Comparison of ENCODE assay signal across 9 mouse cellular contexts in the genomic region with DNA sequence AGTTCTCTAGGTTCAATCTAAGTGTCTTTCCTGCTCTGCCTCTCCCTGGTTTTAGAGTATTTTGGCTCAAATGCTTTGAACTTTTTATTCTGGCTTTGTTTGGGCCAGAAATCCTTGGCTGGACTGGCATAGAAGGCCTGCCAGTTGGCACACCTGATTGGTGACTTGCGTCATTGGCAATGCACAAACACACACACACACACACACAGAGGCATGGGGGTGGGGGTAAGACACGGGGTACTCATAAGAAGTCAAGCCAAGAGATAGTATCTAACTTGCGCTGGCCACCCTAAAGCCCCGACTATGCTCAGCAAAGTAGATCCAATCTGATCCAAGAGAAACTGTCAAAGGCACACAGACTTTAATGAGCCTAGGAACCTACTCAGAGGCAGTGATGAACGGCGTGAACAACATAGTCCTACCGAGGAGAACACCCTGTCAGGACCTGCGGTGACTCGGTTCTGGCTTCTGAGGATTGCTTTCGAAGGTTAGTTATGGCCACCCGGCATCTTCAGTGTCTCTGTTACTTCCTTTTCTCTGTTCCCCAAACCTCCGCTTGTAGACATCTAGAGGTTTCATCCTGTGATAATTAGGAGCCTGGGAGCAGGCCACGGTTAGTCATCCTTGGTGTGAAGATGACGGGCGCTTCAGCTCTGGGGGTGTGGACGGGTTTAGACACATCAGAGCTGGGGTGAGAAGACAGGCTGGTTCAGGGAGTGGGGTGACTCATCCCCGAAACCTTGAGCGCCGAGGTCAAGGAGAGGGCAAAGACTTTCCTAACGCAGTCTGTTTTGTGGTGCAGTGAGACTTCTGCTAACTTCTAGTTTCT.
DNase-seq lines count a peak whose midpoint lies in the region; ATAC-seq lines count a peak whose summit lies in the region.
"Had no signal": no experiment of that assay in that cellular context is flagged by ENCODE, and none has a peak within 500 bp of the region (broad histone marks: within the 10 kb centered on the region; RNA-seq: fewer than 3 reads in every experiment).

No protein-coding gene starts in this region.

- H3K27ac ChIP-seq in forebrain, embryonic 11.5 days (ENCODE audit: low read depth, low read length) = no peak overlapping the region
- no peak overlapping the region for H3K27ac ChIP-seq in forebrain, embryonic 10.5 days
- H3K27ac ChIP-seq: lung, embryonic 15.5 days had no signal

- no peak overlapping the region for H3K4me3 ChIP-seq in forebrain, embryonic 11.5 days (ENCODE audit: low read depth, low read length)
- no peak overlapping the region for H3K4me3 ChIP-seq in forebrain, embryonic 10.5 days
- H3K4me3 ChIP-seq: lung, embryonic 15.5 days had no signal

- H3K4me1 ChIP-seq in forebrain, embryonic 11.5 days (replicated peaks; ENCODE audit: control insufficient read depth, insufficient read depth, low read length) = no peaks in the 10 kb centered on the region
- peaks cover 6% of the 10 kb centered on the region for H3K4me1 ChIP-seq in forebrain, embryonic 10.5 days

- H3K9me3 ChIP-seq in forebrain, embryonic 11.5 days (ENCODE audit: control insufficient read depth, low read length) = no peaks in the 10 kb centered on the region
- no peaks in the 10 kb centered on the region for H3K9me3 ChIP-seq in forebrain, embryonic 10.5 days
- H3K9me3 ChIP-seq: lung, embryonic 15.5 days had no signal

- ATAC-seq in forebrain, embryonic 11.5 days (replicated peaks; ENCODE audit: low FRiP score) = no peak

- no peak overlapping the region for H3K4me2 ChIP-seq in forebrain, embryonic 11.5 days (ENCODE audit: low read depth, low read length, severe bottlenecking)
- H3K4me2 ChIP-seq: lung, embryonic 15.5 days had no signal

- DNase-seq in forebrain, embryonic 11.5 days (ENCODE audit: low spot score) = peak; percentile 32
- DNase-seq in forebrain, embryonic 10.5 days (ENCODE audit: extremely low spot score, low spot score) = no peak
- DNase-seq in ovary, adult 18-20 months (ENCODE audit: low spot score) = peak; percentile 40
- no peak for DNase-seq in ovary, postnatal 10 days (ENCODE audit: low spot score)
- DNase-seq in cerebellum, postnatal 10 days = peak; percentile 89 to 90
- DNase-seq in right cerebral cortex, postnatal 10 days (ENCODE audit: low spot score in 2 of 2) = peak; percentile 60 to 69
- no peak for DNase-seq in retina, embryonic 14.5 days (ENCODE audit: low spot score)
- no peak for DNase-seq in thymus, postnatal 4 days

- no peak overlapping the region for H3K9ac ChIP-seq in forebrain, embryonic 11.5 days (ENCODE audit: low read length)
- H3K9ac ChIP-seq: lung, embryonic 15.5 days had no signal

- H3K27me3 ChIP-seq in forebrain, embryonic 11.5 days (ENCODE audit: control insufficient read depth, insufficient read depth, low read length) = no peaks in the 10 kb centered on the region
- no peaks in the 10 kb centered on the region for H3K27me3 ChIP-seq in forebrain, embryonic 10.5 days (ENCODE audit: poor library complexity, severe bottlenecking)
- H3K27me3 ChIP-seq: lung, embryonic 15.5 days had no signal

- WGBS in forebrain, embryonic 11.5 days = 92% methylated on average over 20 of the region's 20 CpGs
- WGBS in forebrain, embryonic 10.5 days = 93% methylated on average over 20 of the region's 20 CpGs

- H3K36me3 ChIP-seq in forebrain, embryonic 11.5 days (ENCODE audit: control insufficient read depth, insufficient read depth, low read length) = no peaks in the 10 kb centered on the region
- H3K36me3 ChIP-seq in forebrain, embryonic 10.5 days (replicated peaks) = no peaks in the 10 kb centered on the region
- H3K36me3 ChIP-seq: lung, embryonic 15.5 days had no signal

Comparison
In these comparisons a context has a peak if more than half of its experiments do, and no peak if none do; other contexts are left out.
1. DNase-seq: peak in forebrain, embryonic 11.5 days (single experiment), ovary, adult 18-20 months (single experiment), cerebellum, postnatal 10 days (2 of 2) and right cerebral cortex, postnatal 10 days (2 of 2); none in forebrain, embryonic 10.5 days (single experiment), ovary, postnatal 10 days (single experiment), retina, embryonic 14.5 days (single experiment) and thymus, postnatal 4 days (single experiment).